Mouse (Mus musculus) spleen, adult 10 weeks (tissue): ENCODE results near the gene Cd200r1. TPM values are rescaled to one million over a fixed set of nuclear protein-coding genes. Genes with fewer than 3 reads are reported as not detected.

ENCODE experiments used
- polyA plus RNA-seq: library from polyadenylated mRNA; stranded (reverse); fragments of 350-450 nt; fragmentation: Illumina TruSeq; extraction: RNeasy Lipid Tissue Mini Kit (QIAGEN cat#74804); gene quantifications from one replicate; pipeline ENCODE4 v1.2.3, GENCODE M21; 2015; ENCODE audit warnings: low replicate concordance; ENCODE audit not compliant: insufficient read depth

Gene Cd200r1
- polyA plus RNA-seq: 15.8 TPM

GRCm38 (mm10) chr16:44765555-44766319 is at the start of gene Cd200r1:
Gene Cd200r1 (plus strand): TSS chr16:44765736.

DNA sequence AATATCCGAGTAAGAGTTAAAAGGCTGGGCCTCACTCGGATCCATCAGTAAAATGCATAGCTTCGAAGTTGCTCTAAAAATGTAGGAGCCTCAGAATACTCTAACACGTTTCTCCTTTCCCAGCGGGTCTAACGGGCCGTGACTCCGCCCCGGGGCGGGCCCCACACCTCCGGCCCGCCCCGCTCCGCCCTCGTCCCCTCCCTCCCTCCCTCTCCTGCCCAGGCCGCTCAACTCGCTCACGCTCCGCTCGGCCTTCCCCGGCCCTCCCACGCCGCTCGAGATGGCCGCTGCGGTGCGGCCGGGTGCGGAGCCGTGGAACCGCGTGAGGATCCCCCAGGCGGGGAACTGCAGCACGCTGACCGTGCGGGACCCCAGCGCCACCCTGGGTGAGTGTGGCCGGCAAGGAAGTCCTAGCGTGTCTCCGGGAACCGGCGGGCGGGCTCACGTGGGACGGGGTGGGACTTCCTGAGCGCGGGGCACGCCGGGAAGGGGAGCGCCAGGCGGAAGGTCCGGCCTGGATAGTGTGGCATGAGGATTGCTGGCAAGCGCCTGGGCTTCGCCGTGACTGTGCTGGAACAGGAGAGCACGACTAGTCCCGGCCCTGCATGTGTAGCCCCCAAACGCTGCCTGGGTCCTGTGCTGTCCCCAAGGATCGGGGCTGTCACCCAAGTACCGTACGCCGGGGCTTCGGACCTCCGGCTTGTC is 41.3 kb upstream of the Cd200r1 start, which contains the start of gene Nepro:
Gene Nepro, plus strand, starts transcription at position 219 of the 705 bp plus-strand sequence.

DNA sequence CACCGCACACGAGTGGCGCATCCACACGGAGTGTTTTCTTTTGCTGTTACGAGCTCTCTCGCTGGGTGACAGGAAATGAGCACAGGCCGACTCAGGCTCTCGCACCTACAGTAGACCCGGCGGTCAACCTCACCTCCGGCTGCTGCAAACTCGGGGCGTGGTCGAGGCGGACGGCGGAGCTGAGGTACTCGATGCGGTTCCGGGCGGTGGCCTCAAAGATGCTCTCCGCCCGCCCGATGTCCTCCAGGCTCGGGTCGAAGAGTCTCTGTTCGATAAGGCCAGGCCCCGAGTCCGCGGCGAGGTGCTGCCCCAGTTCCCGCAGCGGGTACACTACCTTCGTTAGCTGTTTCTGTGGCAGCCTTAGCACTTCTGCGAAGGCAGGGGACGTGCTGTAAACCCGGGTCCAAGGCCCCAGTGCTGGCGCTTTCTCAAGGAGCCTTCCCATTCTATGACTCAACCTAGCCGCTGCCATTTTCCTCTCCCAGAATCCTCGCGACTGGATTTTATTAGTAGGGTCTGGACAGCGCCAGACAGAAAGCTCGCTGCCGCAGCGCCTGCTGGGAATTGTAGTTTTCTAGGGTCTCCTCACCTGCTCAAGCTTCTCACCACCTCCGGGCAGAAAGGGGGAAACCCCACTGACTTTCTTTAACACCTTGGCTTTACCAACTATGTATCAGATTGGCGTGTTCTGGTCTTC is 19.5 kb upstream of the Cd200r1 start, which contains the start of gene Gtpbp8:
Gene Gtpbp8, minus strand, starts transcription at position 498 of the 697 bp plus-strand sequence.

DNA sequence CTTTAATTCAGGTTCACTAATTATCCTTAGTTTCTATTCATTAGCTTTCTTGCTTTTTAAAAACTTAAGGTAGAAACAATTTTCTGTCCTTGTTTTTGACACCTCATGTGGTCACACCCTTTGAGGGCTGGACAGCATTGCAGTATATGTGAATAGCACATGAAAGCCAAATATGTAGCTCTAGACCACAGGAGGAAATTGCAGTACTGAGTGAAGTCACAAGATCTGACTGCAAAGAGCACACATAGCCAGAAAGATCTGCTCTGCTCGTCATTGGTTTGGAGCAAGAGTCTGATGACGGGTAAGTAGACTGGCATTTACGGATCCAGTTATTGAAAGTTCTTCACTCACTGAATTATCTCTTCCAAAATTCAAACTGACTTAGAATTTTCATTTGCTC is 46.0 kb downstream of the Cd200r1 start, which contains the start of gene Cd200r4:
Gene Cd200r4, plus strand, starts transcription at position 190 of the 400 bp plus-strand sequence.

Other genes with a start within 250 kb of the Cd200r1 start
- 1.0 TPM for gene Boc, start 206.8 kb upstream of the Cd200r1 start, polyA plus RNA-seq
- 20.2 TPM for gene Nepro, start 41.4 kb upstream of the Cd200r1 start, polyA plus RNA-seq
- 19.7 TPM for gene Gtpbp8, start 19.4 kb upstream of the Cd200r1 start, polyA plus RNA-seq
- gene Cd200r4, start 46.0 kb downstream of the Cd200r1 start, polyA plus RNA-seq: 4.6 TPM
- gene Cd200r2, start 101.4 kb downstream of the Cd200r1 start, polyA plus RNA-seq: not detected
- 2.0 TPM for gene Cd200r3, start 177.9 kb downstream of the Cd200r1 start, polyA plus RNA-seq